Mouse (Mus musculus): Measurements from ENCODE around the gene Abca4. TPM values are rescaled to one million over a fixed set of nuclear protein-coding genes. Genes with fewer than 3 reads are reported as not detected.
A peak's percentile ranks its signal among the peaks of the same experiment; 100 is the strongest.

Abca4 gene
- polyA plus RNA-seq (2015; fragmentation: Nextera tagmentation; extraction: Ambion mirVana): 0.97 and 1.0 TPM in 2 replicates

DNA sequence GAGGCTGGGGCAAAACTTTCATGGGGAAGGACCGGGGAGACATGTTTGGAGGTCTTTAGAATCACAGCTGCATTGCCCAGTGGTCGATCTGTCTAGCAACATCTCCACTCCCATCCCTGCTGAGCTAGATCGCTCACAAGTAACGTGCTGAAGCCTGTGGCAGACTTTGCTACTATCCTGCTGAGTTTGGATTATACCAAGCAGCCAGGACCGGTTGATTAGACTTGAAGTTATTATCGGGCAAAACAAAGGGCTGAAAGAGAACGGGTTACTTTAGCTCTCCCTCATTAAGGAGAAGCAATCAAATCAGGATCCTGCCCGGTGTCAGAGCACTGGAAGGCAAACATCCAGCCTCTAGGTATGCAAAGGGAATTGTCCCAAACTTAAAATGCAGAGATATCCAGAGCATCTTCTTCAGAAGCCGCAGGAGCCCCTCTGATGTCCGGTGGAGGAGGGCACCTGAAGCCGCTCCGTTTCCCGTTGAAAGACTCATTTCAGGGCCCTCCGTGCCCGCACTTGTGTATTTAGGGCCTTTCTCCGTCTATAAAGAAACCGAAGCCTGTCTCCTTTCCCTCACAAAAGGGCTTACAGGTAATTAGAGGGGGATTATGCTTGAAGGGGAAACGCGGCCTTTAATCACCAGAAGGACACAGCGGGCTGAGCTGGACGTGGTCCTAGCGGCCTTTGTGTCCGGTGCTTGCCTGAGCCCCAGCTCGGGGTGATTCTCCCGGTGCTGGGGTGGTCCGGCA is at the start of gene Abca4:
Gene Abca4, plus strand, starts transcription at position 645 of the 749 bp plus-strand sequence.
- H3K36me3 ChIP-seq: no peaks in the 10 kb centered on the region
- H3K4me3 ChIP-seq (replicated peaks): peak within 1 kb of the TSS; percentile 10
- peak within 1 kb of the TSS; percentile 41 for H3K4me2 ChIP-seq
- H3K4me1 ChIP-seq: peaks cover 55% of the 10 kb centered on the region
- ATAC-seq (ENCODE audit: low FRiP score): no peak
- WGBS: 8% methylated on average over 26 of the region's 26 CpGs
- peak within 1 kb of the TSS; percentile 18; the same call in 1 of the 2 replicates for H3K9ac ChIP-seq (replicated peaks)
- no peaks in the 10 kb centered on the region for H3K9me3 ChIP-seq (replicated peaks)
- H3K27me3 ChIP-seq (replicated peaks): peaks cover 22% of the 10 kb centered on the region
- 0 out of 2 replicates have a peak within 1 kb of the TSS, but pooled peaks have one; percentile 1 for H3K27ac ChIP-seq (replicated peaks)

DNA sequence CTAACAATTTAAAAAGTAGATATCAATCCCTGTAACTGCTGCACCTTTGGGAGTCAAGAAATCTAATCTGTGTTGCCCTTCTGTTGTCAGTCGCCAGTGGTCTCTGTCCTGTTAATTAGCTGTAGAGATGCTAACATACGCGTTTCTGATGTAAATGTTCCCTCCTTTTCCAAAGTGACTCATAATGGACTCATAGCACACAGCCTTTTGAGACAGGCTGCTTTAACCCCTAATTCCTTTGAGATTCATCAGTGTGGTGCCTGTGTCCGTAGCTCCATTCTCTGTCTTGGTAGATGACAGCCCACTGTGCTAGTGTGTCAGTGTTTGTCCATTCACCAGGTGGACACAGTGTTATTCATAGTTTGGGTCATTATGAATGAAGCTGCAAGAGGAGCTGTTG is 49.1 kb upstream of the Abca4 start:
- no peaks in the 10 kb centered on the region for H3K9me3 ChIP-seq (replicated peaks)
- no peak overlapping the region for H3K4me2 ChIP-seq

DNA sequence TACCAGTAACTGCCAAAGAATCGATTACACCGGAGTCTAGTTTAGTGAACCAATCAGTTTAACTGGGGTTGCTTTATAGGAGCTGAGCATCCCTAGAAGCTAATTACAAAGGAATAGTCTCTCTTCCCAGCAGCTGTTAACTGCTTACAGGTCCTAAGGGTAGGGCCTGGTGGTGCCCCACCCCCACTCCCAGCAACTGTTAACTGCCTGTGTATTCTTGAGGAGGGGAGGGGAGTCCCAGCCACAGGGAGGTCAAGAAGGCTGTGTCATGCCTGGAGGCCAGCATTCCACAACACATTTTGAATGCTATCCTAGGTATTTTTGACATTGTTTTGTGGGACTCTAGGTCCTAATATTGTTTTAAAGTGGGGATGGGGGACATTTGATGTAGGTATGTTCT is 44.3 kb upstream of the Abca4 start:
- Histone ChIP-seq H3K9ac (replicated peaks) (no peak overlapping the region), H3K4me2 (no peak overlapping the region), H3K4me3 (replicated peaks) (no peak overlapping the region), H3K9me3 (replicated peaks) (no peaks in the 10 kb centered on the region), H3K27me3 (replicated peaks) (no peaks in the 10 kb centered on the region), H3K27ac (replicated peaks) (no peak overlapping the region), H3K36me3 (no peaks in the 10 kb centered on the region), H3K4me1 (peaks cover 8% of the 10 kb centered on the region; the same call in 1 of the 2 replicates)
- ATAC-seq (ENCODE audit: low FRiP score): no peak
- 22% methylated on average over 2 of the region's 2 CpGs for whole genome bisulfite sequencing

More for the DNA sequence above, 49.1 kb upstream of the Abca4 start:
- H3K36me3 ChIP-seq: no peaks in the 10 kb centered on the region
- WGBS: 74% methylated on average over 4 of the region's 4 CpGs
- ATAC-seq (ENCODE audit: low FRiP score): no peak
- H3K27ac ChIP-seq (replicated peaks): no peak overlapping the region
- H3K4me1 ChIP-seq: peaks cover 8% of the 10 kb centered on the region; the same call in 1 of the 2 replicates
- H3K27me3 ChIP-seq (replicated peaks): no peaks in the 10 kb centered on the region
- no peak overlapping the region for H3K4me3 ChIP-seq (replicated peaks)
- H3K9ac ChIP-seq (replicated peaks): no peak overlapping the region

DNA sequence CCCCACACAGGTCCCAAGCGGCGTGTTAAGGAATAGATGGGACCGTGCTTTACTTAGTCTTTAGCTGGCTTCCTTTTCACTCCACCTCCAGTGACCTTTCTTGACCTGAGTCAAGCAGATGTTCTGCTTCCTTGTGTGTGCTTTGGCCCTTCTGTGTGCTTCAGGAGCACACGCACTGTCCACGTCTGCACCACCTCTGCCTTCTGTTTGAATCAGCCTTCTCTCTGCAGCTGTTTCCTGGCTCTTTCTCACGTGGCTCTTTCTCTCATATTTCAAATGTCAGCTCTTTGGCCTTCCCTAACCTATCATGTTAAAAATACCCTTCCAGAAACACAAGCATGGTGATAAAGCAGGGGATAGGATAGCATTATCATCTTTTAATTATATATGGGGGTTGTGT is 42.7 kb upstream of the Abca4 start:
- Histone ChIP-seq H3K36me3 (no peaks in the 10 kb centered on the region), H3K4me3 (replicated peaks) (no peak overlapping the region), H3K27ac (replicated peaks) (no peak overlapping the region), H3K4me2 (no peak overlapping the region), H3K27me3 (replicated peaks) (no peaks in the 10 kb centered on the region), H3K9me3 (replicated peaks) (no peaks in the 10 kb centered on the region), H3K4me1 (peaks cover 8% of the 10 kb centered on the region; the same call in 1 of the 2 replicates), H3K9ac (replicated peaks) (no peak overlapping the region)
- ATAC-seq (ENCODE audit: low FRiP score): no peak
- WGBS: 78% methylated on average over 6 of the region's 6 CpGs

DNA sequence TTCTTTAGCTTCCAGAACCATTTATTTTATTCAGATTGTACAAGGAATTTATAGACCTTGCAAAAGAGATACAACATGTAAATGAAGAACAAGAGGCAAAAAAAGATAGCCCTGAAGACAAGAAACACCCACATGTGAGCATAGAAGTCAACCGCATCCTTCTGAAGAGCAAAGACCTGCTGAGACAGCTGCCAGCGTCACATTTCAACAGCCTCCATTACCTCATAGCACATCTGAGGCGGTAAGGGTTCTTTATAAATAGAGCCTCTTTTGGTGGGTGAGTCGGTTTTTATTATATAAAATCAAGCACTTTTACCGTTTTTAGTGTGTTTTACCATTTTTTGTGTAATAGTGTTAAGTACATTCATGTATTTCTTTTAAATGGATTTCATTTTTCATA is 34.4 kb upstream of the Abca4 start:
- Histone ChIP-seq H3K27me3 (replicated peaks) (no peaks in the 10 kb centered on the region), H3K9ac (replicated peaks) (no peak overlapping the region), H3K4me3 (replicated peaks) (no peak overlapping the region), H3K4me2 (no peak overlapping the region), H3K27ac (replicated peaks) (no peak overlapping the region), H3K9me3 (replicated peaks) (no peaks in the 10 kb centered on the region), H3K4me1 (no peaks in the 10 kb centered on the region), H3K36me3 (peaks cover 3% of the 10 kb centered on the region; the same call in 1 of the 2 replicates)
- WGBS: 90% methylated on average over 5 of the region's 5 CpGs
- ATAC-seq (ENCODE audit: low FRiP score): no peak

DNA sequence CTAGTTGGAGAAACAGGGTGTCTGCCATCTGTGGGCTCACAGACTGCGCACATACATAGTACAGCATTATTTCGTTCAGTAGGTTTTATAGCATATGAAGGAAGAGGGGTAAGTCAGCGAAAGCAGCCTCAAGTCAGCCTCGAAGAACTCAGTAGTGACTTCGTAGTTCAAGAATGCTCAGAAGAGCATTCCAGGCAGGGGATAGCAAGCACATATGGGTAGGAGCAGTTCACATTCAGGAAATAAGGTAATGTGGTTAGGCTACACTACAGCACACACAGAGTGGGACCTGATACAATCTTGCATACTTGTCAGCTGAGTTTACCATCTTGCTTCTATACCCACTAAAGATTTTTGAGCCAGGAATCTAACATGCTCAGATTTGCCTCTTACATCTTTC is 34.0 kb upstream of the Abca4 start:
- Histone ChIP-seq H3K9me3 (replicated peaks) (no peaks in the 10 kb centered on the region), H3K27me3 (replicated peaks) (no peaks in the 10 kb centered on the region), H3K4me2 (no peak overlapping the region), H3K27ac (replicated peaks) (no peak overlapping the region), H3K9ac (replicated peaks) (no peak overlapping the region), H3K4me1 (no peaks in the 10 kb centered on the region), H3K4me3 (replicated peaks) (no peak overlapping the region), H3K36me3 (peaks cover 3% of the 10 kb centered on the region; the same call in 1 of the 2 replicates)
- no peak for ATAC-seq (ENCODE audit: low FRiP score)
- 86% methylated on average over 5 of the region's 5 CpGs for WGBS

DNA sequence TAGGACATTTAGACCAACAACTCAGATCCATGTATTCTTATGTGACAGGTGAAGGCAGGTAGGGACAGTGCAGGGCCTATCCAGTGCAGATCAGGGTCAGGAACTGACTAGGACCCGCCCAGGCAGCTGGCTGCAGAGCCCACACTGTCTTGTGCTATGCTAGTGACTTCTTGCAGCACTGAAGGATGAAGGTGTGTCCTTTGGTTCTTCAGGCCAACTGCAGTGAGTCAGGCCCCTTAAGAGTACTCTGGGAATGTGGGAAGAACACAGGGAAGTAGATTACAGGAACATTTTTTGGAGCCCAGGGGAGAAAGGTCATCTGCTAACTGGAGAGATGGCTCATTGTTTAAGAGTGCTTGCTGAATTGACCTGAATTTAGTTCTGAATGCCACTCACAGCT is 31.8 kb upstream of the Abca4 start:
- Histone ChIP-seq H3K9me3 (replicated peaks) (no peaks in the 10 kb centered on the region), H3K27ac (replicated peaks) (no peak overlapping the region), H3K36me3 (peaks cover 3% of the 10 kb centered on the region; the same call in 1 of the 2 replicates), H3K9ac (replicated peaks) (no peak overlapping the region), H3K4me1 (no peaks in the 10 kb centered on the region), H3K4me2 (no peak overlapping the region), H3K4me3 (replicated peaks) (no peak overlapping the region), H3K27me3 (replicated peaks) (no peaks in the 10 kb centered on the region)
- WGBS: 80% methylated on average over 1 of the region's 1 CpGs
- no peak for ATAC-seq (ENCODE audit: low FRiP score)

DNA sequence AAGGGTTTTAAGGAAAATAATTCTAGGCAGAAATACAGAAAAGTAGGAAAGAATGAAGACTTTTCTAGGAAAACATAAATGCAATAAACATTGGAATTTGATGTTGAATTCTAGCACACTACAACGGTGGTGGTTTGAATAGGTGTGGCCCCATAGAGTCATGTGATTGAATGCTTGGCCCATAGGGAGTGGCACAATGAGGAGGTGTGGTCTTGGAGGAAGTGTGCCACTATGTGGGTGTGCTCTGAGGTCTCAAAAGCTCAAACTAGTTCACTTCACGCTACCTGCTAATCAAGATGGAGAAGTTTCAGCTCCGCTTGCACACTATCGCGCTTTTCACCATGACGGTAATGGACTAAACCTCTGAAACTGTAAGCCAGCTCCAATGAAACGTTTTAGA is 25.8 kb upstream of the Abca4 start:
- Histone ChIP-seq H3K4me3 (replicated peaks) (no peak overlapping the region), H3K9me3 (replicated peaks) (no peaks in the 10 kb centered on the region), H3K27me3 (replicated peaks) (no peaks in the 10 kb centered on the region), H3K4me2 (no peak overlapping the region), H3K4me1 (no peaks in the 10 kb centered on the region), H3K9ac (replicated peaks) (no peak overlapping the region), H3K36me3 (peaks cover 3% of the 10 kb centered on the region; the same call in 1 of the 2 replicates), H3K27ac (replicated peaks) (no peak overlapping the region)
- no peak for ATAC-seq (ENCODE audit: low FRiP score)
- 96% methylated on average over 7 of the region's 7 CpGs for WGBS

DNA sequence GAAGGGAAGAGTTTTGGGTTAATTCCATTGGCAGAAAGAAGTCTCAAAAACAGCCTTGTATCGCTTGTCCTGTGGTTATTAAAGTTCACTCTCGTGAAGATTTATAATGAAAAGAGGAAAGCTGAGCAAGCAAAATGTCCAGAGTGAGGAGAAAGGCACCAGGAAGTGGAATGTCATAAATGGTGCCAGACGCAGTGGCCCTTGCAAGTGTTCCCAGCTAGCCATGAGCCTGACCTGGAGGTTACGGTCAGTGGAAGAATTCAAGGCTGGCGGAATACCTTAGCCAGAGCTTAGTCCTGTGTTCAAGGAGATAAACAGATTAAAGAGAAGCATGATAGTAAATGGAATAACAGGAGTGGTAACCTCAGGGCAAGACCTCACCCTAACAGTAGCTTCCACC is 25.1 kb upstream of the Abca4 start:
- Histone ChIP-seq H3K4me2 (no peak overlapping the region), H3K9me3 (replicated peaks) (no peaks in the 10 kb centered on the region), H3K9ac (replicated peaks) (no peak overlapping the region), H3K4me1 (no peaks in the 10 kb centered on the region), H3K36me3 (peaks cover 3% of the 10 kb centered on the region; the same call in 1 of the 2 replicates), H3K27ac (replicated peaks) (no peak overlapping the region), H3K27me3 (replicated peaks) (no peaks in the 10 kb centered on the region), H3K4me3 (replicated peaks) (no peak overlapping the region)
- no peak for ATAC-seq (ENCODE audit: low FRiP score)
- 92% methylated on average over 5 of the region's 5 CpGs for WGBS

DNA sequence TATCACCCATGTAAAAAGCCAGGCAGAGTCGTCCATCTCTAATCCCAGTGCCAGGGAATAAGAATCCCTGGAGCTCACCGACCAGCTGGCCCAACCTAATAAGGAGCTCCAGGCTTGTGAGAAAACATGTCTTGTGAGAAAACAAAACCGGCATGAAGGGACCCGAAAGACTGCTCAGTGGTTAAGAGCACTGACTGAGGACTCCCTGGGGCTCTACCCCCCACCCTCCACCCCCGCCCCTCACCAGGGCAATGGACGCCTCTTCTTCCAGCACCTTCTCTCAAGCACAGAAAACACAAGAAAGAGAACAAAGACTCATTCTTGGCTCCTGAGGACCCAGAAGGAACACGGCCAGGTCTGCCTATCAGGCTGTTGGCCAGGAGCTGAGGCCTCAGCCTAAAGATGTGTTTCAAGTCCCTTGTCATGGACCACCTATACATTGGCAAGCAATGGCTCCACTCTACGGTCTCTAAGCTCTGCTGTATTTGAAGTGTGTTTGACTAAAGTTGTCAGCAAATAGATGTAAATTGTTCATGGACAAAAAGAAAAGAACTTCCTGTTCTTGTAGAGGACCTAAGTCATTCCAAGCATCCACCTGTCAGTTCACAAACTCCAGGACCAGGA is 23.1 kb upstream of the Abca4 start:
- Histone ChIP-seq H3K9me3 (replicated peaks) (no peaks in the 10 kb centered on the region), H3K36me3 (no peaks in the 10 kb centered on the region), H3K27ac (replicated peaks) (no peak overlapping the region), H3K4me3 (replicated peaks) (no peak overlapping the region), H3K27me3 (replicated peaks) (no peaks in the 10 kb centered on the region), H3K9ac (replicated peaks) (no peak overlapping the region), H3K4me2 (no peak overlapping the region), H3K4me1 (no peaks in the 10 kb centered on the region)
- ATAC-seq (ENCODE audit: low FRiP score): no peak
- 89% methylated on average over 8 of the region's 8 CpGs for WGBS

DNA sequence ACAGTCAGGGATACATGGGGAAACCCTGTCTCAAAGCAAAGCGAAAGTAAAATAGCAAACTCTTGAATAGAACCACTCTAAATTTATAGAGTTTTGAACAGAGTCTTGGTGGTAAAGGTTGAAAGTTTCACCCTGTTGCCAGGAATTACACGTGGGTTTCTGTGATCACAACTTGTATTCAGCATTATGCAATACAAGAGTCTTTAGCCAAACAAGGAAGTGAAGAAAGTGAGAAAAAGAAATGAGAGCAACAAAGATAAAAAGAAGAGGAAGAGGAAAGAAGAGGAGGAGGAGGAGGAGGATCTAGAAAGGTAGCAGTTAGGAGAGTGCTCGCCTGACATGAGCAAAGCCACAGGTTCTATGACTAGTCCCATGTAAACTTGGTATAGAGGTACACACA is 21.9 kb upstream of the Abca4 start:
- H3K36me3 ChIP-seq: no peaks in the 10 kb centered on the region
- no peak overlapping the region for H3K9ac ChIP-seq (replicated peaks)
- H3K27me3 ChIP-seq (replicated peaks): no peaks in the 10 kb centered on the region
- H3K4me3 ChIP-seq (replicated peaks): no peak overlapping the region
- H3K4me2 ChIP-seq: no peak overlapping the region
- ATAC-seq (ENCODE audit: low FRiP score): no peak
- no peak overlapping the region for H3K27ac ChIP-seq (replicated peaks)
- 89% methylated on average over 3 of the region's 3 CpGs for WGBS
- no peaks in the 10 kb centered on the region for H3K9me3 ChIP-seq (replicated peaks)
- H3K4me1 ChIP-seq: no peaks in the 10 kb centered on the region

DNA sequence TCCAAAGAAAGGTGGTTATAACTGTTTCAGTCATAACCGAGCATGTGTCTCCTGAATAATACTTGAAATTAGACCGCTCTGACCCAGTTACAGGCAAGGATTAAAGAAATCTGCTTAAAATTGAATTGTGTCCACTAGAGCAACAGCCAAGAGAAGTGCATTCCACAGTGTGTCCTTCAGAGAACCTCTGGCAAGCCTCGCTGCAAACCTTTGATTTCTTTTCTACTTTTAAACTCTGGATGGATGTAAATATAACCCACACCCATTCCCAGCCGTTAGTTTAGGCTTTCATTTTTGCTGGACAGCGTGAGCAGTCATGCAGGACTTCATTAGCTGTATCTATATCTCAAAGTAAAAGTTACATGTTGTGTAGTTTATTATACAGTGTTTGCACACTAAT is 17.6 kb upstream of the Abca4 start:
- Histone ChIP-seq H3K27ac (replicated peaks) (no peak overlapping the region), H3K27me3 (replicated peaks) (no peaks in the 10 kb centered on the region), H3K9ac (replicated peaks) (no peak overlapping the region), H3K4me1 (no peaks in the 10 kb centered on the region), H3K4me2 (no peak overlapping the region), H3K36me3 (no peaks in the 10 kb centered on the region), H3K4me3 (replicated peaks) (no peak overlapping the region), H3K9me3 (replicated peaks) (no peaks in the 10 kb centered on the region)
- no peak for ATAC-seq (ENCODE audit: low FRiP score)
- WGBS: 81% methylated on average over 5 of the region's 5 CpGs

Measured in neural tube, embryonic 15.5 days (tissue).